25 mouse cellular contexts compared by ENCODE assay signal in genomic region chr10:45378269-45378668, GRCm38 (mm10). TPM values are rescaled to one million over a fixed set of nuclear protein-coding genes. Genes with fewer than 3 reads are reported as not detected.
DNase-seq lines count a peak whose midpoint lies in the region; ATAC-seq lines count a peak whose summit lies in the region.
"Had no signal": no experiment of that assay in that cellular context is flagged by ENCODE, and none has a peak within 500 bp of the region (broad histone marks: within the 10 kb centered on the region; RNA-seq: fewer than 3 reads in every experiment).

No protein-coding gene starts in this region.

- no peak overlapping the region for H3K4me2 ChIP-seq in liver, embryonic 11.5 days
- H3K4me2 ChIP-seq in liver, embryonic 13.5 days: no peak overlapping the region
- H3K4me2 ChIP-seq in liver, embryonic 16.5 days (ENCODE audit: low read depth, low read length): no peak overlapping the region
- H3K4me2 ChIP-seq: forebrain, embryonic 13.5 days; heart, embryonic 12.5 days; heart, embryonic 15.5 days; hindbrain, embryonic 14.5 days had no signal

- no peaks in the 10 kb centered on the region for H3K9me3 ChIP-seq in liver, embryonic 11.5 days (ENCODE audit: control insufficient read depth, low read length)
- H3K9me3 ChIP-seq in liver, embryonic 13.5 days (replicated peaks): no peaks in the 10 kb centered on the region
- no peaks in the 10 kb centered on the region for H3K9me3 ChIP-seq in liver, embryonic 16.5 days (replicated peaks; ENCODE audit: control insufficient read depth, low read length)
- H3K9me3 ChIP-seq: forebrain, embryonic 10.5 days; forebrain, embryonic 13.5 days; heart, embryonic 12.5 days; heart, embryonic 15.5 days; hindbrain, embryonic 10.5 days had no signal

- no peak overlapping the region for H3K27ac ChIP-seq in liver, embryonic 11.5 days (ENCODE audit: low read depth, low read length)
- H3K27ac ChIP-seq in liver, embryonic 13.5 days: no peak overlapping the region
- H3K27ac ChIP-seq in liver, embryonic 16.5 days (ENCODE audit: low read length): no peak overlapping the region
- H3K27ac ChIP-seq: forebrain, embryonic 10.5 days; forebrain, embryonic 13.5 days; gastrocnemius, adult 2 months; heart, embryonic 15.5 days; hindbrain, embryonic 10.5 days; hindbrain, embryonic 14.5 days; hindbrain, postnatal 0 days had no signal

- no peak overlapping the region for H3K9ac ChIP-seq in liver, embryonic 11.5 days (ENCODE audit: low read depth, low read length)
- no peak overlapping the region for H3K9ac ChIP-seq in liver, embryonic 13.5 days
- H3K9ac ChIP-seq in liver, embryonic 16.5 days (ENCODE audit: low read depth, low read length): no peak overlapping the region
- H3K9ac ChIP-seq: forebrain, embryonic 13.5 days; heart, embryonic 12.5 days; heart, embryonic 15.5 days; hindbrain, embryonic 14.5 days had no signal

- H3K4me1 ChIP-seq in liver, embryonic 11.5 days (replicated peaks; ENCODE audit: control insufficient read depth, insufficient read depth, low read length): peaks cover 5% of the 10 kb centered on the region; the same call in 1 of the 2 replicates
- peaks cover 8% of the 10 kb centered on the region for H3K4me1 ChIP-seq in liver, embryonic 13.5 days (replicated peaks)
- peaks cover 2% of the 10 kb centered on the region; the same call in 1 of the 2 replicates for H3K4me1 ChIP-seq in liver, embryonic 16.5 days (ENCODE audit: control insufficient read depth, low read depth, low read length)
- H3K4me1 ChIP-seq: forebrain, embryonic 13.5 days; hindbrain, embryonic 10.5 days had no signal

- DNase-seq in liver, embryonic 11.5 days (ENCODE audit: low spot score): no peak
- DNase-seq in liver: no peak
- DNase-seq in liver, embryonic 13.5 days: no peak
- no peak for DNase-seq in kidney, postnatal 14 days
- DNase-seq in right cerebral cortex, postnatal 4 days: no peak
- DNase-seq: adrenal gland, adult 8-10 months; adrenal gland, postnatal 25 days; cerebellum, adult 18-20 months; cerebellum, adult 9-10 months; cerebellum, postnatal 14 days; gastrocnemius, adult 2 months; gastrocnemius, postnatal 25 days; heart, adult 18-20 months; heart, postnatal 10 days; heart, postnatal 36 days had no signal

- WGBS in liver, embryonic 11.5 days: 55% methylated on average over 3 of the region's 3 CpGs
- WGBS in liver, embryonic 13.5 days (ENCODE audit: insufficient replicate concordance): 25% methylated on average over 3 of the region's 3 CpGs
- WGBS in liver, embryonic 16.5 days (ENCODE audit: insufficient replicate concordance): 33% methylated on average over 3 of the region's 3 CpGs

- ATAC-seq in liver, embryonic 11.5 days (replicated peaks; ENCODE audit: low FRiP score): peak; percentile 72
- ATAC-seq in liver, embryonic 13.5 days (ENCODE audit: low read depth): peak; percentile 68; the same call in 1 of the 2 replicates
- ATAC-seq in liver, embryonic 16.5 days (ENCODE audit: low read depth): 0 out of 2 replicates have a peak, but pooled peaks have one; percentile 43
- ATAC-seq: activated CD4-positive, CD25-positive, alpha-beta regulatory T cell, adult 4 months; forebrain, embryonic 13.5 days; forebrain, embryonic 16.5 days; hindbrain, postnatal 0 days had no signal

- H3K27me3 ChIP-seq in liver, embryonic 11.5 days (replicated peaks; ENCODE audit: control insufficient read depth, insufficient read depth, low read length): no peaks in the 10 kb centered on the region
- no peaks in the 10 kb centered on the region for H3K27me3 ChIP-seq in liver, embryonic 13.5 days
- no peaks in the 10 kb centered on the region for H3K27me3 ChIP-seq in liver, embryonic 16.5 days (ENCODE audit: control insufficient read depth, insufficient read depth, low read depth, low read length)
- H3K27me3 ChIP-seq: forebrain, embryonic 13.5 days; heart, embryonic 12.5 days; heart, embryonic 15.5 days had no signal

- H3K36me3 ChIP-seq in liver, embryonic 11.5 days (ENCODE audit: control insufficient read depth, insufficient read depth, low read length): no peaks in the 10 kb centered on the region; the same call in 1 of the 2 replicates
- H3K36me3 ChIP-seq in liver, embryonic 13.5 days: peaks cover 5% of the 10 kb centered on the region; the same call in 1 of the 2 replicates
- H3K36me3 ChIP-seq in liver, embryonic 16.5 days (ENCODE audit: control insufficient read depth, insufficient read depth): no peaks in the 10 kb centered on the region
- H3K36me3 ChIP-seq: heart, embryonic 12.5 days; heart, embryonic 15.5 days had no signal

- no peak overlapping the region for H3K4me3 ChIP-seq in liver, embryonic 11.5 days (ENCODE audit: low read depth, low read length)
- H3K4me3 ChIP-seq in liver, embryonic 13.5 days (replicated peaks): no peak overlapping the region
- H3K4me3 ChIP-seq in liver, embryonic 16.5 days (ENCODE audit: low read depth, low read length): no peak overlapping the region
- H3K4me3 ChIP-seq: forebrain, embryonic 10.5 days; forebrain, embryonic 13.5 days; gastrocnemius, adult 2 months; heart, embryonic 12.5 days; heart, embryonic 15.5 days; hindbrain, embryonic 10.5 days had no signal

RNA-seq across cellular contexts. Expression of gene Bves, which starts 42.7 kb away (rescaled TPM):
- 1.2 and 1.4 TPM in 2 replicates for polyA plus RNA-seq in liver, embryonic 11.5 days (2014; fragmentation: Nextera tagmentation; extraction: Ambion mirVana)
- 0.16 and 0.22 TPM in 2 replicates for polyA plus RNA-seq in liver, embryonic 13.5 days (2015; fragmentation: Nextera tagmentation; extraction: Ambion mirVana)
- polyA plus RNA-seq in liver, embryonic 16.5 days (2015; fragmentation: Nextera tagmentation; extraction: Ambion mirVana): 0.15 and 0.26 TPM in 2 replicates
- polyA plus RNA-seq: activated CD4-positive, CD25-positive, alpha-beta regulatory T cell, adult 4 months had no signal
